Mouse (Mus musculus): ENCODE results near the gene Arsg. TPM values are rescaled to one million over a fixed set of nuclear protein-coding genes. Genes with fewer than 3 reads are reported as not detected.

Gene Arsg
- polyA plus RNA-seq, 1 experiment: not detected

DNA sequence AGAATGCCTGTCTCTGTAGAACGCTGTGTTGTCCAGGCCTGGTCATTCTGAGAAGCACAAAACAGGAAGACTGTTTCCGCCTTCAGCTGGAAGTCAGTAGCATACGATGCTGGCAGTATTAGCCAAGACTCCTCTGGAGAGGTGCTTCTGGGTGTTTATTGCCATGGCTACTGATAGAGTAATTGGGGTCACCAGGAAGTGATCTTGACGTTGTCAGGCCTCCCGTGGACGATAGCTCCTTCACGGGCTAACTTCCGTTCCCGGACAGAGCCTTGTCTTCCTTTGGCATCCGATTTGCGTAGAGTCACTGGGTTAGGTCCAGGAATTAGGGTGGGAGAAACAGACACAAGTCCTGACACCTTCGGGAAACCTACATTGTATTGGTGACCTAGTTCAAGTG lies 86.1 kb downstream of the Arsg start:
- WGBS: 91% methylated on average over 12 of the region's 12 CpGs
- H3K4me1 ChIP-seq (ENCODE audit: control insufficient read depth, insufficient read depth, low read length): 0 out of 2 replicates have a peak, but pooled peaks cover 2% of the 10 kb centered on the region
- H3K27ac ChIP-seq (ENCODE audit: insufficient read depth, low read depth, low read length): no peak overlapping the region
- H3K4me3 ChIP-seq (ENCODE audit: insufficient read depth, low read depth, low read length): no peak overlapping the region
- TF ChIP-seq CTCF (IDR thresholded peaks at IDR 0.05; ENCODE audit: insufficient read depth, low read depth, low read length): no peak
- no peak for TF ChIP-seq POLR2A (IDR thresholded peaks at IDR 0.05; ENCODE audit: insufficient read depth, low read depth, low read length)

DNA sequence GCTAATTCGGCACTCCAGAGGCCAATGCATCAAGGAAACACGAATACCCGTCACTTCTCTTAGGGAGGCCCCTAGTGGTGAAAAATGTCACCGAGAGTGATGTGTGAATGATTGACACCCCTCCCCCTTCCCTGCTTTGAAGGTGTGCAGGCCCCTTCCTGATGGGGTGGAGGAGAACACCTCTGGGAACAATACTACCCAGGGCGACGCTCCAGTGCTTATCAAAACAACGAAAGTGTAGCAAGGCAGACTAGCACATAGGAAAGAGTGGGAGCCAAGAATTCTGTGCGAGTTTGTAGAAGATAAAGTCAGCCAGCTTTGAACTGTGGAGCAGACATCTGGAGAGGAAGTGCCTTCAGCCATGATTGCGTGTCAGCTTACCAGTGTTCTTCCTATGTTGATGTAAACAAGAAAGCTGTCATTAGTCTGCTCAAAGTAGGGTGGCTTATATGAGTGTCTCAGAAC lies 87.7 kb downstream of the Arsg start:
- TF ChIP-seq CTCF (IDR thresholded peaks at IDR 0.05; ENCODE audit: insufficient read depth, low read depth, low read length): no peak
- TF ChIP-seq POLR2A (IDR thresholded peaks at IDR 0.05; ENCODE audit: insufficient read depth, low read depth, low read length): no peak
- Histone ChIP-seq H3K27ac (ENCODE audit: insufficient read depth, low read depth, low read length) (no peak overlapping the region), H3K4me1 (ENCODE audit: control insufficient read depth, insufficient read depth, low read length) (0 out of 2 replicates have a peak, but pooled peaks cover 2% of the 10 kb centered on the region), H3K4me3 (ENCODE audit: insufficient read depth, low read depth, low read length) (no peak overlapping the region)
- 49% methylated on average over 9 of the region's 9 CpGs for WGBS

- Histone ChIP-seq H3K4me3 (ENCODE audit: insufficient read depth, low read depth, low read length) (no peak overlapping the region), H3K27ac (ENCODE audit: insufficient read depth, low read depth, low read length) (no peak overlapping the region), H3K4me1 (ENCODE audit: control insufficient read depth, insufficient read depth, low read length) (0 out of 2 replicates have a peak, but pooled peaks cover 2% of the 10 kb centered on the region)
- TF ChIP-seq CTCF (IDR thresholded peaks at IDR 0.05; ENCODE audit: insufficient read depth, low read depth, low read length) (no peak), POLR2A (IDR thresholded peaks at IDR 0.05; ENCODE audit: insufficient read depth, low read depth, low read length) (no peak)
- WGBS: 60% methylated on average over 3 of the region's 3 CpGs
These were observed 88.3 kb downstream of the Arsg start for GRCm38 (mm10) chr11:109561445-109561844.

DNA sequence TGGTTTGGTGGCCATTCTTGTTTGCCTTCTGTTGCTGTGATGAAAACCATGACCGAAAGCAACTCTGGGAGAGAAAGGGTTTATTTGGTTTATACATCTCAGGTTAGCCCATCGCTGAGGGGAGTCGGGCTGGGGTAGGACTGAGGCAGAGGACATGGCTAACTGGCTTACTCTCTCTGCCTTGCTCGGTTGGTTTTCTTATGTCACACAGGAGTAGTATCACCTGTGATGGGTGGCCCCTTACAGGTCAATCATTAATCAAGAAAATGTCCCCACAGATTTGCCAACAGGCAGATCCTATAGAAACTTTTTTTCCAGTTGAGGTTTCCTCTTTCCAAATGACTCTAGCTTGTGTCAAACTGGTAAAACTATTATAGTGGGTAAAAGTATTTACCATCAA lies 90.5 kb downstream of the Arsg start:
- Histone ChIP-seq H3K27ac (ENCODE audit: insufficient read depth, low read depth, low read length) (no peak overlapping the region), H3K4me1 (ENCODE audit: control insufficient read depth, insufficient read depth, low read length) (0 out of 2 replicates have a peak, but pooled peaks cover 2% of the 10 kb centered on the region), H3K4me3 (ENCODE audit: insufficient read depth, low read depth, low read length) (no peak overlapping the region)
- TF ChIP-seq CTCF (IDR thresholded peaks at IDR 0.05; ENCODE audit: insufficient read depth, low read depth, low read length) (no peak), POLR2A (IDR thresholded peaks at IDR 0.05; ENCODE audit: insufficient read depth, low read depth, low read length) (no peak)
- WGBS: 93% methylated on average over 4 of the region's 4 CpGs

GRCm38 (mm10) chr11:109564466-109565214 lies 91.5 kb downstream of the Arsg start:
- 73% methylated on average over 15 of the region's 15 CpGs for WGBS
- no peak for TF ChIP-seq POLR2A (IDR thresholded peaks at IDR 0.05; ENCODE audit: insufficient read depth, low read depth, low read length)
- TF ChIP-seq CTCF (IDR thresholded peaks at IDR 0.05; ENCODE audit: insufficient read depth, low read depth, low read length): no peak
- Histone ChIP-seq H3K4me3 (ENCODE audit: insufficient read depth, low read depth, low read length) (no peak overlapping the region), H3K27ac (ENCODE audit: insufficient read depth, low read depth, low read length) (no peak overlapping the region), H3K4me1 (ENCODE audit: control insufficient read depth, insufficient read depth, low read length) (peaks cover 3% of the 10 kb centered on the region; the same call in 1 of the 2 replicates)

- WGBS: 46% methylated on average over 12 of the region's 12 CpGs
- Histone ChIP-seq H3K27ac (ENCODE audit: insufficient read depth, low read depth, low read length) (no peak overlapping the region), H3K4me1 (ENCODE audit: control insufficient read depth, insufficient read depth, low read length) (peaks cover 9% of the 10 kb centered on the region; the same call in 1 of the 2 replicates), H3K4me3 (ENCODE audit: insufficient read depth, low read depth, low read length) (no peak overlapping the region)
- TF ChIP-seq CTCF (IDR thresholded peaks at IDR 0.05; ENCODE audit: insufficient read depth, low read depth, low read length) (no peak), POLR2A (IDR thresholded peaks at IDR 0.05; ENCODE audit: insufficient read depth, low read depth, low read length) (no peak)
These were observed 95.9 kb downstream of the Arsg start for GRCm38 (mm10) chr11:109569007-109569618.

- Histone ChIP-seq H3K4me1 (ENCODE audit: control insufficient read depth, insufficient read depth, low read length) (peaks cover 11% of the 10 kb centered on the region), H3K4me3 (ENCODE audit: insufficient read depth, low read depth, low read length) (no peak overlapping the region), H3K27ac (ENCODE audit: insufficient read depth, low read depth, low read length) (no peak overlapping the region)
- TF ChIP-seq CTCF (IDR thresholded peaks at IDR 0.05; ENCODE audit: insufficient read depth, low read depth, low read length) (no peak), POLR2A (IDR thresholded peaks at IDR 0.05; ENCODE audit: insufficient read depth, low read depth, low read length) (no peak)
- WGBS: 69% methylated on average over 7 of the region's 7 CpGs
These were observed 96.6 kb downstream of the Arsg start for GRCm38 (mm10) chr11:109569809-109570208.

DNA sequence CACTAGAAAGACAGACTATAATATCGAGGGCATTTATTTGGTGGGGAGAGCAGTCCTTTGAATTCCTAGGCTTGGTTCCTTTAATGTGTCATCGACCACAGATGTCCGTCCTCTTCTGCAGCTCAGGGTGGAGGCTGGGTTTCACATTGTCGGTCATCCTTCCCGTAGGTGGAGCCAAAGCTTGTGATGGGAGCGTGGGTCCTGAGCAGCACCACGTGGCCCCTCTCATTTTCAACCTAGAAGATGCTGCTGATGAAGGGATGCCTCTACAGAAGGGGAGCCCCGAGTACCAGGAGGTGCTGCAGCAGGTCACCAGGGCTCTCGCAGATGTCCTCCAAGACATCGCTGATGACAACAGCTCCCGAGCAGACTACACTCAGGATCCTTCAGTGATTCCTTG lies 98.9 kb downstream of the Arsg start:
- 92% methylated on average over 11 of the region's 11 CpGs for WGBS
- H3K27ac ChIP-seq (ENCODE audit: insufficient read depth, low read depth, low read length): no peak overlapping the region
- peaks cover 22% of the 10 kb centered on the region for H3K4me1 ChIP-seq (ENCODE audit: control insufficient read depth, insufficient read depth, low read length)
- TF ChIP-seq POLR2A (IDR thresholded peaks at IDR 0.05; ENCODE audit: insufficient read depth, low read depth, low read length) (no peak), CTCF (IDR thresholded peaks at IDR 0.05; ENCODE audit: insufficient read depth, low read depth, low read length) (no peak)
- no peak overlapping the region for H3K4me3 ChIP-seq (ENCODE audit: insufficient read depth, low read depth, low read length)

GRCm38 (mm10) chr11:109574604-109575003 lies 101.4 kb downstream of the Arsg start:
- Histone ChIP-seq H3K4me1 (ENCODE audit: control insufficient read depth, insufficient read depth, low read length) (peaks cover 23% of the 10 kb centered on the region), H3K4me3 (ENCODE audit: insufficient read depth, low read depth, low read length) (no peak overlapping the region), H3K27ac (ENCODE audit: insufficient read depth, low read depth, low read length) (no peak overlapping the region)
- TF ChIP-seq CTCF (IDR thresholded peaks at IDR 0.05; ENCODE audit: insufficient read depth, low read depth, low read length) (no peak), POLR2A (IDR thresholded peaks at IDR 0.05; ENCODE audit: insufficient read depth, low read depth, low read length) (no peak)
- 88% methylated on average over 2 of the region's 2 CpGs for whole genome bisulfite sequencing
